Mouse (Mus musculus) kidney, embryonic 15.5 days (tissue): Measurements from ENCODE around the gene D10Wsu102e. TPM values are rescaled to one million over a fixed set of nuclear protein-coding genes. Genes with fewer than 3 reads are reported as not detected.

ENCODE experiments used
- ATAC-seq: fragments of 200-750 bp; cut with Nextera tagmentation; replicated peaks from 2 replicates; pipeline ENCODE4 v1.8.0; 2017; ENCODE audit warnings: moderate TSS enrichment; ENCODE audit not compliant: low FRiP score
- H3K27ac ChIP-seq: fragments of 300-500 bp; sonication (generic); 2 replicates; pipeline ENCODE4 v1.5.1; 2015; ENCODE audit warnings: mild to moderate bottlenecking, inconsistent platforms
- H3K27me3 ChIP-seq: fragments of 300-500 bp; sonication (generic); 2 replicates; pipeline ENCODE4 v1.6.1; 2015; ENCODE audit warnings: inconsistent platforms
- H3K36me3 ChIP-seq: fragments of 300-500 bp; sonication (generic); 2 replicates; pipeline ENCODE4 v1.6.1; 2015; ENCODE audit warnings: inconsistent platforms
- H3K4me1 ChIP-seq: fragments of 300-500 bp; sonication (generic); 2 replicates; pipeline ENCODE4 v1.6.1; 2015; ENCODE audit warnings: inconsistent platforms
- H3K4me2 ChIP-seq: fragments of 300-500 bp; sonication (generic); 2 replicates; pipeline ENCODE4 v1.6.1; 2015; ENCODE audit warnings: moderate library complexity, mild to moderate bottlenecking, inconsistent platforms
- H3K4me3 ChIP-seq: fragments of 300-500 bp; sonication (generic); replicated peaks from 2 replicates; pipeline ENCODE4 v1.5.1; 2015; ENCODE audit warnings: mild to moderate bottlenecking, inconsistent platforms
- H3K9ac ChIP-seq: fragments of 300-500 bp; sonication (generic); 2 replicates; pipeline ENCODE4 v1.6.1; 2015; ENCODE audit warnings: mild to moderate bottlenecking, inconsistent platforms
- H3K9me3 ChIP-seq: fragments of 300-500 bp; sonication (generic); replicated peaks from 2 replicates; pipeline ENCODE4 v1.6.1; 2016; ENCODE audit warnings: inconsistent platforms
- whole genome bisulfite sequencing: fragments of 180-500 bp; shearing (Covaris S2); methylation state at CpG from one replicate; pipeline ENCODE4 v1.1.7; 2015; ENCODE audit warnings: mixed read lengths; 5-methylcytosine and 5-hydroxymethylcytosine counted together
- polyA plus RNA-seq: library from polyadenylated mRNA; unstranded; fragments of >200 nt; fragmentation: Nextera tagmentation; extraction: Ambion mirVana; gene quantifications from 2 replicates; pipeline ENCODE4 v1.2.1, GENCODE M21; 2015

Gene D10Wsu102e
- polyA plus RNA-seq, 1 experiment from 2014 or later: 0.82 TPM

GRCm38 (mm10) chr10:83331811-83332210 lies 28.2 kb upstream of the D10Wsu102e start:
- no peaks in the 10 kb centered on the region for H3K4me1 ChIP-seq
- WGBS: 89% methylated on average over 5 of the region's 5 CpGs
- no peak overlapping the region for H3K27ac ChIP-seq
- H3K4me3 ChIP-seq: no peak overlapping the region
- H3K27me3 ChIP-seq: peaks cover 37% of the 10 kb centered on the region
- H3K9me3 ChIP-seq: no peaks in the 10 kb centered on the region
- no peaks in the 10 kb centered on the region for H3K36me3 ChIP-seq
- H3K9ac ChIP-seq: no peak overlapping the region
- H3K4me2 ChIP-seq: no peak overlapping the region
- no peak for ATAC-seq

DNA sequence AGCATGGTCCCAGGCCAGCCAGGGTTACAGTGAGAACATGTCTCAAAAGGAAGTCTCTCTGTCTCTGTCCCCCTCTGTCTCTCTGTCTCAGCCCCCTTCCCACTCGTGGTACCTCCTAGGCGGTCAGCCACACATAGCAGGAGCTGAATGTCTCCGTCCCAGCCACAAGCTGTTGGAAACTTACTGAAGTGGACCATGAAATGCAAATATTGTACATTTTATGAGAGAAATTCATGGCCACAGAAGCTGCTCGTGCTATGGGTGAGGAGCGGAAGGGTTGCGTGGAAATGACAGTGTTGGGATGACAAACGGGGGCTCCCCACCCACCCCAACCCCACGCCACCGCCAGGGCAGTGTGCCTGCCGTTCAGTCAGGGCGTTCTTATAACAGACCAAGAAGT lies 27.4 kb upstream of the D10Wsu102e start:
- no peaks in the 10 kb centered on the region for H3K9me3 ChIP-seq
- H3K27me3 ChIP-seq: peaks cover 44% of the 10 kb centered on the region
- H3K27ac ChIP-seq: no peak overlapping the region
- no peak overlapping the region for H3K4me3 ChIP-seq
- no peak for ATAC-seq
- H3K9ac ChIP-seq: no peak overlapping the region
- no peaks in the 10 kb centered on the region for H3K36me3 ChIP-seq
- 87% methylated on average over 11 of the region's 11 CpGs for WGBS
- H3K4me2 ChIP-seq: no peak overlapping the region
- H3K4me1 ChIP-seq: peaks cover 5% of the 10 kb centered on the region

- ATAC-seq: no peak
- Histone ChIP-seq H3K27ac (no peak overlapping the region), H3K9me3 (no peaks in the 10 kb centered on the region), H3K4me1 (peaks cover 9% of the 10 kb centered on the region), H3K36me3 (no peaks in the 10 kb centered on the region), H3K9ac (no peak overlapping the region), H3K4me3 (no peak overlapping the region), H3K4me2 (no peak overlapping the region), H3K27me3 (peaks cover 66% of the 10 kb centered on the region)
- WGBS: 30% methylated on average over 7 of the region's 7 CpGs
Measured at GRCm38 (mm10) chr10:83336336-83336735, 23.7 kb upstream of the D10Wsu102e start.

DNA sequence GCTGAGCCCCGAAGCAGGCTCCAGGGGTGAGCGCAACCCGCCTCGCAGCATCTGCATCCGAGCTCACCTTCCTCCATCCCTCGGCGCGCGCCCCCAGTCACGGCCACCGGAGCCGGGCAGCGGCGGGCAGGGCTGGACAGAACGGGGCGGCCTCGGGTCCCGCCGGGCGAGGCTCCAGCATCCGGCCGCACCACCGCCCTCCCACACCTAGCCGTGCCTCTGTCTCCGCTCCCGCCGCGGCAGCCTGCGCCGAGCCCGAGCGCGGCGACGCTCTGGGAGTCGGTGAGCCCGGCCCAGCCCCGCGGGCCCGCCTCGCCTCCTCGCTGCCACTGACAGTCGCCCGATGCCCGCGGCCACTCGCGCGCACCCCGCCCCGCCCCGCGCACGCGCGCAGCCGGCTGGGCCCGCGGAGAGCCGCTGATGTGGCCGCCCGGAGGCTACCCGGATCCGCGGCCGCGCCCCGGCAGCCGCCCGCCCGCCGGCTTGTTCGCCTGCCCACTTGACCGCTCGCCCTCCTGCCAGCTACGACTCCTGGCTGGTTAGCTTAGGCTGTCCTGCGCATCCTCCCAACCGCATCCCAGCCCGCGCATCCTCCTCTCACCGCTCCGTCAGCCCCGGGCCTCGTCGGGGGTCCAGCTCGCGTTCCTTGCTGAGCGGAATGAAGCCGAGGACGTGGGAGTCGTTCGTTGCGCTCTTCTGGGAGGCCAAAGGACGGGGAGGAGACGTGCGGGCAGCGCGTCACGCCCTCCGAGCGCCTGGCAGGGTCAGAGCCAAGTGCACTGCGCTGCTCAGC lies 22.7 kb upstream of the D10Wsu102e start, which contains the start of gene Slc41a2:
Gene Slc41a2, minus strand, starts transcription at position 724 of the 793 bp plus-strand sequence.
- H3K9ac ChIP-seq: peak within 1 kb of the TSS; percentile 46
- WGBS: under 1% methylated on average over 82 of the region's 102 CpGs
- H3K4me2 ChIP-seq: peak within 1 kb of the TSS; percentile 98
- ATAC-seq: peak; percentile 80
- no peak within 1 kb of the TSS; the same call in 1 of the 2 replicates for H3K27ac ChIP-seq
- H3K4me3 ChIP-seq: peak within 1 kb of the TSS; percentile 66
- peaks cover 9% of the 10 kb centered on the region for H3K4me1 ChIP-seq
- H3K27me3 ChIP-seq: peaks cover 66% of the 10 kb centered on the region
- H3K9me3 ChIP-seq: no peaks in the 10 kb centered on the region
- H3K36me3 ChIP-seq: no peaks in the 10 kb centered on the region

DNA sequence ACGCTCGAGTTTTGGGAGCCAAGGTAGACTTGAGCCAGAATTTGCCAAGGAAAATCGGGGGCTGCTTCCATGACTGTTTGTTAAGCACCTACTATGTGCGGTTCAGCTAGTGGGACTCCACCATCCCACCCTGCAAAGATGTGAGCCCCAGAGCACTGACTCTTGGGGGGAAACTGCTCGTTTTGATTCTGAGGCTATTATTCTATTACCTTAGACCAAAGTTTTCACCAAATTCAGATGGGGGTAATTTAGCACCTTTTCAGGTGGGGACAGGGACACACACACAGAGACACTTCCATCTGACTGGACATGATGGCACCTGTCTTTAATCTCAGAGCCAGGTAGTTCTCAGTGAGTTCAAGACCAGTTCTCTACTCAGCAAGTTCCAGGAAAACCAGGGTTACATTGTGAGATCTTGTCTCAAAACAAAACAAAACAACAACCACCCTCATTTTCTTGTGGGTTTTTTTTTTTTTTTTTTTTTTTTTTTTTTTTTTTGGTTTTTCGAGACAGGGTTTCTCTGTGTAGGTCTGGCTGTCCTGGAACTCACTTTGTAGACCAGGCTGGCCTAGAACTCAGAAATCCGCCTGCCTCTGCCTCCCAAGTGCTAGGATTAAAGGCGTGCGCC lies 21.9 kb upstream of the D10Wsu102e start:
- Histone ChIP-seq H3K9ac (peak overlapping the region; percentile 46), H3K4me2 (peak overlapping the region; percentile 98), H3K4me3 (peak overlapping the region; percentile 66), H3K4me1 (peaks cover 9% of the 10 kb centered on the region), H3K27ac (no peak overlapping the region), H3K27me3 (peaks cover 61% of the 10 kb centered on the region), H3K9me3 (no peaks in the 10 kb centered on the region), H3K36me3 (no peaks in the 10 kb centered on the region)
- WGBS: 46% methylated on average over 8 of the region's 9 CpGs
- ATAC-seq: no peak

DNA sequence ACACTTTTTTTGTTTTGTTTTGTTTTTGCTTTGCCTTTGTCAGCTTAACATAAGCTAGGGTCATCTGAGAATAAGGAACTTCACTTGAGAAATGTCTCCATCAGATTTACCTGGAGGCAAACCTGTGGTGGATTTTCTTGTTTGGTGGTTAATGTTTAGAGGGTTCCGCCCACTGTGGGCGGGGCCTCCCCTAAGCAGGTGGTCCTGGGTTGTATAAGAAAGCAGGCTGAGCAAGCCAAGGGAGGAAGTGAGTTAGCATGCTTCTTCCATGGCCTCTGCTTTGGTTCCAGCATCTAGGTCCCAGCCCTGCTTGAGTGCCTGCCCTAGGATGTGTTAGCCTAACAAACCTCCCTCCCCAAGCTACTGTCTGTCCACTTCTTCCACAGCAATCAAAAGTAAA lies 18.8 kb upstream of the D10Wsu102e start:
- ATAC-seq: no peak
- peaks cover 9% of the 10 kb centered on the region for H3K4me1 ChIP-seq
- no peak overlapping the region for H3K4me2 ChIP-seq
- no peak overlapping the region for H3K27ac ChIP-seq
- WGBS: 33% methylated on average over 2 of the region's 2 CpGs
- H3K9me3 ChIP-seq: no peaks in the 10 kb centered on the region
- peaks cover 34% of the 10 kb centered on the region for H3K27me3 ChIP-seq
- H3K4me3 ChIP-seq: no peak overlapping the region
- H3K9ac ChIP-seq: no peak overlapping the region
- no peaks in the 10 kb centered on the region for H3K36me3 ChIP-seq

GRCm38 (mm10) chr10:83343171-83343570 lies 16.9 kb upstream of the D10Wsu102e start:
- WGBS: 85% methylated on average over 5 of the region's 5 CpGs
- Histone ChIP-seq H3K4me1 (no peaks in the 10 kb centered on the region), H3K4me3 (no peak overlapping the region), H3K9me3 (no peaks in the 10 kb centered on the region), H3K27ac (no peak overlapping the region), H3K36me3 (no peaks in the 10 kb centered on the region), H3K4me2 (no peak overlapping the region), H3K9ac (no peak overlapping the region), H3K27me3 (peaks cover 15% of the 10 kb centered on the region)
- ATAC-seq: no peak

DNA sequence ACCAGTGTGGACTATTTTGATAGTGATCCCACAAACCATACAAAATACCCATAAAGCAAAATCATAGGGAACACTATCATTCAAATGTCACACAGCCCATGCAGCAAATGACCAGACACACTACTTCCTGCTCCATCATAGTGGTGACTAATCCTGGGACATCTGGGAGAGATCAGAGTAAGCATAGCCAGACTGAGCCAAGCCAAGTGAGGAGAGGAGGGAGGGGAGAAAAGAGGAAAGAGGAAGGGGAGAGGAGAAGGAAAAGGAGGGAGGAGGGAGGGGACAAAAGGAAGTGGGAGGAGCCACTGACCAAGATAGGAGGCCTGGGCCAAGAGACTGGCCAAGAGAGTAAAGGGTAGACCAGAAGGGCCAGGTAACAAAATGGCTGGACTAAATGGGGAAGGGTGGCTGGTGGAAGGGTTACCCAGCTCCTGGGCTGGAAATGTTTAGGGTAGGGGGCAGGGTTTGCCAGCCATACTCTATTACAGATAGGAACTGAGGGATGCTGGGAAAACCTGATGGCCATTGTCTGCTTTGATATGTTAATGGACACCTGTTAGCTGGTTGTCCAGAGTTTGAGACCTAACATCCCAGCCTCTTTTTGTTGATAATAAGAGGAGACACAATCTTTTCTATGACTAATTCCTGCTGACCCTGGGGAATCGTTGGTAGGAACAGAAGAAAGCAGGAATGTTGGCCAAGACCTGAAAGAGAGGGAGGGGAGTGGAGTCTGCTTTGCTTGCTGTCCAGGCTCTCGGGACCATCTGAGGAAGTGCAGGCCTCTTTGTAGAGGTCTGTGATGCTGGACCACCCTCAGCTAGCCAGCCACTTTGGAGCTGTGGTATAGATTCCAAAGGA lies 16.0 kb upstream of the D10Wsu102e start:
- Histone ChIP-seq H3K9ac (no peak overlapping the region), H3K27ac (no peak overlapping the region), H3K4me2 (no peak overlapping the region), H3K36me3 (no peaks in the 10 kb centered on the region), H3K27me3 (0 out of 2 replicates have a peak, but pooled peaks cover 10% of the 10 kb centered on the region), H3K4me3 (no peak overlapping the region), H3K4me1 (no peaks in the 10 kb centered on the region), H3K9me3 (no peaks in the 10 kb centered on the region)
- ATAC-seq: no peak
- 69% methylated on average over 2 of the region's 2 CpGs for WGBS

- no peaks in the 10 kb centered on the region for H3K36me3 ChIP-seq
- H3K4me3 ChIP-seq: no peak overlapping the region
- no peak overlapping the region for H3K27ac ChIP-seq
- H3K4me1 ChIP-seq: 0 out of 2 replicates have a peak, but pooled peaks cover 3% of the 10 kb centered on the region
- H3K4me2 ChIP-seq: no peak overlapping the region
- H3K27me3 ChIP-seq: 0 out of 2 replicates have a peak, but pooled peaks cover 2% of the 10 kb centered on the region
- no peak overlapping the region for H3K9ac ChIP-seq
- 45% methylated on average over 7 of the region's 7 CpGs for WGBS
- ATAC-seq: no peak
- H3K9me3 ChIP-seq: no peaks in the 10 kb centered on the region
Measured at GRCm38 (mm10) chr10:83345693-83346358, 14.2 kb upstream of the D10Wsu102e start.

GRCm38 (mm10) chr10:83346359-83346736 lies 13.7 kb upstream of the D10Wsu102e start:
- H3K27me3 ChIP-seq: 0 out of 2 replicates have a peak, but pooled peaks cover 2% of the 10 kb centered on the region
- H3K4me1 ChIP-seq: 0 out of 2 replicates have a peak, but pooled peaks cover 3% of the 10 kb centered on the region
- H3K4me2 ChIP-seq: no peak overlapping the region
- WGBS: 79% methylated on average over 5 of the region's 5 CpGs
- H3K9me3 ChIP-seq: no peaks in the 10 kb centered on the region
- H3K9ac ChIP-seq: no peak overlapping the region
- no peak overlapping the region for H3K27ac ChIP-seq
- H3K36me3 ChIP-seq: no peaks in the 10 kb centered on the region
- no peak for ATAC-seq
- no peak overlapping the region for H3K4me3 ChIP-seq

DNA sequence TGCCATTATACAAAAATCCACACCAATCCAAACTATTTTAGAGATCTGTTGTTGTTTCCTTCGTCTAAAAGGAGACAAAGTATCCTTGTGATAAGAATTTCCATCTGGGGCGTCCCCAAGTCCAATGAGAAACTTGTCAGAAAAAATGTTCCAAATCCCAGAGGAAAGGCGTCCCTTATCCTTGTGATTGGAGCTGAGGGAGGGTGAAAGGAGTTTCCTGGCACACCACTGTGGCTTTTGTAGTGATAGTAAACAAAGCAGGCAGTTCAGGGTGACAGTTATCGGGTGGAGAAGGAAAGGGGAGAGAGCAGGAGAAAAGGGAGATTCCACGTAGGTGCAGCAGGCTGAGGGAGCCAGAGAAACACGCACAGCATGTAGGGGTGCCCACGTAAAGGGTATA lies 12.5 kb upstream of the D10Wsu102e start:
- H3K27ac ChIP-seq: no peak overlapping the region
- H3K4me1 ChIP-seq: 0 out of 2 replicates have a peak, but pooled peaks cover 3% of the 10 kb centered on the region
- no peak overlapping the region for H3K4me2 ChIP-seq
- H3K9me3 ChIP-seq: no peaks in the 10 kb centered on the region
- H3K27me3 ChIP-seq: 0 out of 2 replicates have a peak, but pooled peaks cover 2% of the 10 kb centered on the region
- H3K4me3 ChIP-seq: no peak overlapping the region
- 44% methylated on average over 7 of the region's 7 CpGs for whole genome bisulfite sequencing
- ATAC-seq: no peak
- H3K36me3 ChIP-seq: no peaks in the 10 kb centered on the region
- no peak overlapping the region for H3K9ac ChIP-seq
